Mouse (Mus musculus): Measurements from ENCODE around the gene Gm45140. TPM values are rescaled to one million over a fixed set of nuclear protein-coding genes. Genes with fewer than 3 reads are reported as not detected.

The Gm45140 gene
- polyA plus RNA-seq, 1 experiment, result 8.9 TPM

DNA sequence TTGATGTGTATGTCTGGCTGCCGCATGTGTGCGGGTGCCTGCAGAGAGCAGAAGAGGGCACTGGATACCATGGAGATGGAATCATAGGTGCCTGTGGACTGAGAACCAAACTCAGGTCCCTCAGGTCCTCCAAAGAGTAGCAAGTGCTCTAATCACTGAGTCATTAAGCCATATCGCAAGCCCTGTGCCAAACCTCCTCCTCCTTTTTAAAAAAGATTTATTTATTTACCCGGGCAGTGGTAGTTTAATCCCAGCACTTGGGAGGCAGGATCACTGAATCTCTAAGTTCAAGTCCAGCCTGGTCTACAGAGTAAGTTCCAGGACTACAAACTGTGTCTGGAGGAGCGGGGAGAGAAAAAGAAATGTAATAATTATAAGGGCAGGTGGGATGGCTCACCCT is 21.1 kb downstream of the Gm45140 start:
- Histone ChIP-seq H3K4me1 (ENCODE audit: control insufficient read depth, insufficient read depth, low read length) (peaks cover 8% of the 10 kb centered on the region; the same call in 1 of the 2 replicates), H3K4me3 (ENCODE audit: insufficient read depth, low read length) (no peak overlapping the region), H3K27ac (ENCODE audit: insufficient read depth, low read length) (no peak overlapping the region)
- TF ChIP-seq CTCF (IDR thresholded peaks at IDR 0.05; ENCODE audit: borderline replicate concordance, insufficient read depth, low read length) (no peak), POLR2A (IDR thresholded peaks at IDR 0.05; ENCODE audit: low read depth, low read length) (no peak)

DNA sequence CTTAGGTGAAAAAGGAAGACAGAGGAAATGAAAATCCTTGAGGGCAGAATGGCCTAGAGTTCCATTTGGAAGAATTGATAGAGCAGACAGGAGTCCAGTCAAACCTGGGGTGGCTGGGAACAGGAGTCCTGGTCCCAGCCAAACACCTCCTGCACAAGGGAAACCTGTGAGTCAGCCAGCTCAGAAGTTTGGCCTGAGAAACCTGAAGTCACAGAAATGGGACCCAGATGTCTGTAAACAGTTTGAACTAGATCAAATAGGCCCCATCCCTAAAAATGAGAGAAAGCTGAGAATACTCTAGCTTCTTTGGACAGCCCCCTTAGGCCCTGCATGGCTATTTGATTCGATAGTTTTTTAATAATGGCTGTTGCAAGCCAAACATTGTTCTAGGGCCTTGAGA is 22.9 kb downstream of the Gm45140 start:
- Histone ChIP-seq H3K4me3 (ENCODE audit: insufficient read depth, low read length) (peak overlapping the region; percentile 24; the same call in 1 of the 2 replicates), H3K27ac (ENCODE audit: insufficient read depth, low read length) (peak overlapping the region; percentile 74), H3K4me1 (ENCODE audit: control insufficient read depth, insufficient read depth, low read length) (peaks cover 8% of the 10 kb centered on the region; the same call in 1 of the 2 replicates)
- TF ChIP-seq CTCF (IDR thresholded peaks at IDR 0.05; ENCODE audit: borderline replicate concordance, insufficient read depth, low read length), result no peak
- TF ChIP-seq POLR2A (IDR thresholded peaks at IDR 0.05; ENCODE audit: low read depth, low read length), result no peak

DNA sequence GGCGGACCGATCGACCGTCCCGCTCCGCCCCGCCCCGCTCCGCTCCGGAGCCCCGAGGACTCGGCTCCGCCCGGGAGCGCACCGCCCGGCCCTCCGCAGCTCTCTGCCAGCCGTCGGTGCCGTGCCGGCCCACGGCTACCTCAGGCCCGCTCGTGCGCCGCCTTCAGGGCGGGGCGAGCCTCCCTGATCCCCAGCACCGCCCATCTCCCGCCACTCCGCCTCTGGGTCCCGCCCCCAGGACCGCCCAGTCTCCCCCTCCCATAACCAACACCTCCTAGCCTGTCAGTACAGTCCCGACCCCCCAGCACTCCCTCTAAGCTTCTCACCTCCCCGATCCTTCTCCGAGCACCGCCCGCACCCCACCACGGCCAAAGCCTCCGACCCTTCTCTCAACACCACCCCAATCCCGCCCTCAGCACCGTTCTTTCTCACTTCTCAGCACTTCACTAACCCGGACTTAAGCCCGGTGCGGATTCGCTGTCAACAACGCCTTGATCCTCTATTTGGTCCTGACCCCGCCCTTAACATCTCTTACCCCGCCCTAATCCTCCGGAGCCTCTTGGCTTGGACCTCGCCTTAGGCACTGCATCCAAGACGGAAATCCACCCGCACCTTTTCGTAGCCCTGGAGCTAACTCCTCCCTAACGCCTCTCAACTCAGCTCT is 23.8 kb downstream of the Gm45140 start, which contains the start of gene Rab43:
Rab43 (minus strand) TSS at position 490 of the 664 bp plus-strand sequence.
- TF ChIP-seq POLR2A (IDR thresholded peaks at IDR 0.05; ENCODE audit: low read depth, low read length) (peak; percentile 88), CTCF (IDR thresholded peaks at IDR 0.05; ENCODE audit: borderline replicate concordance, insufficient read depth, low read length) (no peak)
- peak within 1 kb of the TSS; percentile 74 for H3K27ac ChIP-seq (ENCODE audit: insufficient read depth, low read length)
- peak within 1 kb of the TSS; percentile 64 for H3K4me3 ChIP-seq (ENCODE audit: insufficient read depth, low read length)
- peaks cover 8% of the 10 kb centered on the region; the same call in 1 of the 2 replicates for H3K4me1 ChIP-seq (ENCODE audit: control insufficient read depth, insufficient read depth, low read length)

DNA sequence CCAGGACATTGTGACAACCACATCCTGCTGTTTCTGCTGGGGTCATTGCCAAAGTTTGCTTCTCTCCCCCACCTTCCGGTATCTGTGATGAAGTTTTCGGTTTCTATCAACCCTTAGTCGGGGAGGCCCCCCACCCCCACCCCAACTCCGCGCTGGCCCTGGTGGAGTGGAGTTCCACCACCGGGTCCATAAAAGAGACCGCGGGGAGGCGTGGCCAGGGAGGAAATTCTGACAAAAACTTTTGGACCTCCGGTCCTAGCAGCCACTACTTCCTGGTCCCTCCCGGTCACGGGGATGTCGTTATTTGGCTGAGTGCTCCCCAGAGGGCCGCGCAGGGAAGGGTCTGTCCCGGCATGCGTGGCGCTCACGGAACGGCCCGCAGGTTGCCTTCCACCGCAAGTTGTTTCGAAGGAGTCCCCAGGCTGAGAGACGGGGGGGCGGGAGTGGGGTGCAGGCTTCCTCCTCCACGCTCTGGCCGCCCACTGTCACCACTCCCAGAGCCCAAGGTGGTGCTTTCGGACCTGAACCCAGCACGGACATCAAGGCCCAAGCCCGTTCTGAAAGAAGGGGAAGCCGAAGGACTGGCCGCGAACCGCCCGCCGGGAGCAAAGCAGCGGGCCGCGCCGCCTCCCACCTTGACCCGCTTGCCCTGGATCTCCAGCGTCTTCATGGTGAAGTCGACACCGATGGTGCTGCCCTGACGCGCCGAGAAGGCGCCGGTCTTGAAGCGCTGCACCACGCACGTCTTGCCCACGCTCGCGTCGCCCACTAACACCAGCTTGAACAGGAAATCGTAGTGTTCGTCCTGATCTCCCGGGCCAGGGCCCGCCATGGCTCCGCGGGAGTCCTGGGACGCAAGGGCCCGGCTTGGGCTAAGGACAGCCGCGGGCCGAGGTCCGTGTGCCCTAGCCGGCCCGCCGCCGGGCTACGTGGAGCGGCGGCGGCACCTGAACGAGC is 24.6 kb downstream of the Gm45140 start:
- H3K27ac ChIP-seq (ENCODE audit: insufficient read depth, low read length), result peak overlapping the region; percentile 19; the same call in 1 of the 2 replicates
- TF ChIP-seq POLR2A (IDR thresholded peaks at IDR 0.05; ENCODE audit: low read depth, low read length) (peak; percentile 62), CTCF (IDR thresholded peaks at IDR 0.05; ENCODE audit: borderline replicate concordance, insufficient read depth, low read length) (no peak)
- peaks cover 8% of the 10 kb centered on the region; the same call in 1 of the 2 replicates for H3K4me1 ChIP-seq (ENCODE audit: control insufficient read depth, insufficient read depth, low read length)
- H3K4me3 ChIP-seq (ENCODE audit: insufficient read depth, low read length), result peak overlapping the region; percentile 58

DNA sequence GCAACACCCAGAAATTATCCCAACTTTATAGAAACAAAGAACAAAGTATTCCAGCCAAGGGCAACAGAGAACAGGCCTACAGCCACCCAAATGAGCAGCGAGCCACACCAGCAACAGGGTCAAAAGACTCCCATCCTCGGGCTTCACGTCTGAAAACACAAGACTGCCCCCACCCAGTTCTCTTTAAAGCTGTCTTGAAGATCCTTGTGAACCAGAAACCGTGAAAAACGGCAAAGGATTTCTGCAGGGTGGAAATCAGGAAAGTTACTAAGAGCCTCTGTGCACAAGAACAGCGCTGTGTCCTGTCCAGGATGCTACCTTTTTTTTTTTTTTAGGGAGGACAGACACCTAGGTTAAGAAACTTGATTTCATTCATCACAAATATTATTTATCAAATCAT is 25.3 kb downstream of the Gm45140 start:
- Histone ChIP-seq H3K4me1 (ENCODE audit: control insufficient read depth, insufficient read depth, low read length) (peaks cover 8% of the 10 kb centered on the region; the same call in 1 of the 2 replicates), H3K4me3 (ENCODE audit: insufficient read depth, low read length) (peak overlapping the region; percentile 58)

DNA sequence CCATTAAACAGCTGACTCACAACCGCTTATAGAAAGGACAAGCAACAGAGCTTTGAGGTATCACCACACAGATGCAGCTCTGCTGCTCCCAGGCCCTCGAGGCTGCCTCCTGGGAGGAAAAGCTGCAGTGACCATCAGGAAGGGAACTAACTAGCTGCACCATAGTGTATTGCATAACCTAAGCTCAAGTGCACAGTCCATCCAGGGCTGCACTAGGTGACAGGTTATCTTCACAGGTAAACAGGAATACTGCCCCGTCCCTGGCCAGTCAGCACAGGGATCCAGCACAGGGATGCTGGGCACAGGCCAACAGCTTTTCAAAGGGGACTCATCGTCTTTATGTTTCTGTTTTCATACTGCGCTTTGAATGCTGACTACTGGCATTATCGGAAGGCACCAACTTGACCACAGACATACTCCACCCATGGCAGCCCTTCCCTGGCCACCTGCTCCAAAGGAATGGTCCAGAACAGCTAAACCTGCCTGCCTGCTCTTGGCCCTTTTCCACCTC is 25.9 kb downstream of the Gm45140 start:
- Histone ChIP-seq H3K27ac (ENCODE audit: insufficient read depth, low read length) (no peak overlapping the region), H3K4me1 (ENCODE audit: control insufficient read depth, insufficient read depth, low read length) (peaks cover 8% of the 10 kb centered on the region; the same call in 1 of the 2 replicates), H3K4me3 (ENCODE audit: insufficient read depth, low read length) (no peak overlapping the region)
- TF ChIP-seq POLR2A (IDR thresholded peaks at IDR 0.05; ENCODE audit: low read depth, low read length) (no peak), CTCF (IDR thresholded peaks at IDR 0.05; ENCODE audit: borderline replicate concordance, insufficient read depth, low read length) (no peak)

More for the DNA sequence above, 25.3 kb downstream of the Gm45140 start:
- no peak overlapping the region for H3K27ac ChIP-seq (ENCODE audit: insufficient read depth, low read length)
- TF ChIP-seq CTCF (IDR thresholded peaks at IDR 0.05; ENCODE audit: borderline replicate concordance, insufficient read depth, low read length) (no peak), POLR2A (IDR thresholded peaks at IDR 0.05; ENCODE audit: low read depth, low read length) (no peak)

DNA sequence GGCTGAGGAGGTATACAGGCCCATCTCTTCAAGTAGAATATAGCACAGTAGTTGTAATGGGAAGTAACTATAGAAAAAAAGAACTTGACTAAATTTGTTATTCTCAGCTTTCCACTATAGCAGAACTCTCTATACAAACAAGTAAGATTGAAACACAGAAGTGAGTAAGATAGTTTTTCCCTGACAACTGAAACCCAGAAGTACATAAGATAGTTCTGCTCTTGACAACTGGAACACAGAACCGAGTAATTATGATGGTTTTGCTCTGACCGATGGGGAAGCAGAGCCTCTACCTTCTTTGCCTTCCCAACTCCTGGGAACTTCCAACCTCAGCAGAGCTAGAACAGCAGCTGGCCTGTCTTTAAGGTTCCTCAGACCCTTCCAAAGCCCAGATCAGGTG is 26.5 kb downstream of the Gm45140 start:
- Histone ChIP-seq H3K4me3 (ENCODE audit: insufficient read depth, low read length) (no peak overlapping the region), H3K4me1 (ENCODE audit: control insufficient read depth, insufficient read depth, low read length) (peaks cover 8% of the 10 kb centered on the region; the same call in 1 of the 2 replicates), H3K27ac (ENCODE audit: insufficient read depth, low read length) (no peak overlapping the region)
- TF ChIP-seq POLR2A (IDR thresholded peaks at IDR 0.05; ENCODE audit: low read depth, low read length) (no peak), CTCF (IDR thresholded peaks at IDR 0.05; ENCODE audit: borderline replicate concordance, insufficient read depth, low read length) (no peak)

DNA sequence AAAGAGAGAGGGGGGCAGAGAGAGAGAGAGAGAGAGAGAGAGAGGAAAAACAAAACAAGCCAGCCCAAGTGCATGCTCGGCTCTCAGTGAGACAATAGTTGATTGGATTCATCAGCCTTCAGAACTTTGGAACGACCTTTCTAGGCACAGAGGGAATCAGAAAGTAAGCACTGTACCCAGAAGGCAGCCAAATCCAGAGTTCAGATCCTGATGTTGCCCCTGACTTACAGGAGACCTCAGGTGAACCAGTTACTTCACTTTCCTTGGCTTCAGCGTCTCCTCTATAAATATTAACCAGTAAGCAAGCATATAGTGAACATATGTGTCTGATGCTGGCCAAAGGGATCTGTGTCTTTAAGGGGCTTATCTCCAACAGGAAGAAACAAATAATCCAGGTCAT is 27.1 kb downstream of the Gm45140 start:
- peaks cover 8% of the 10 kb centered on the region; the same call in 1 of the 2 replicates for H3K4me1 ChIP-seq (ENCODE audit: control insufficient read depth, insufficient read depth, low read length)
- no peak overlapping the region for H3K27ac ChIP-seq (ENCODE audit: insufficient read depth, low read length)
- no peak overlapping the region for H3K4me3 ChIP-seq (ENCODE audit: insufficient read depth, low read length)
- no peak for TF ChIP-seq POLR2A (IDR thresholded peaks at IDR 0.05; ENCODE audit: low read depth, low read length)
- no peak for TF ChIP-seq CTCF (IDR thresholded peaks at IDR 0.05; ENCODE audit: borderline replicate concordance, insufficient read depth, low read length)

DNA sequence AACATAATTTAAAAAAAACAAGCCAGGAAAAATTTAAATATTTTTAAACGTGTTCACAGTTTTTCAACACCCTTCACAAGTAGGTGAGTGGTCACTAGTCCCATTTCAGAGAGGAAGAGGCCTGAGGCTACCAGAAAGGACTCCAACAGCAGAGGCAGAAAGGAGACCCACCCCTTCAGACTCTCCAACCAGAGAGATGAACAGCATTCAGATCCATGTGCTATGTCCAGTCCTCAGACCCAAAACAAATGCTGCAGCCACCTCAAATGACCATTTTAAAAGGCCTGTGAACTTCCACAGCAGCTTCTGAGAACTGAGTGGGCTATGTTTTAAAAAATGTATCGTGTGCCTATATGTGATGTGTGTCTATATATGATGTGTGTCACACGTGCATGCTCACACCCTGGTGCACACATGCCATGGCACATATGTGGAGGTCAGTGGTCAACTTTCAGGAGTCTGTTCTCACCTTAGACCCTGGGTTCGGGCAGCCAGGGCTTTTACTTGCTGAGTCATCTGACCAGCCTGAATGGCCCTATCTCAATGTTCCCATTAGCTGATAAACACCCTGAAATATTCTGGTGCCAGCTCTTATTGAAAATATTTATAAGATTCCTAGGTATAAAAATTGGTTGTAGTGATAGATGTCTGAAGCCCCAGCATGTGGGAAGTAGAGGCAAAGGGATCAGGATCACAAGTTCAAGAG is 27.7 kb downstream of the Gm45140 start:
- TF ChIP-seq POLR2A (IDR thresholded peaks at IDR 0.05; ENCODE audit: low read depth, low read length) (no peak), CTCF (IDR thresholded peaks at IDR 0.05; ENCODE audit: borderline replicate concordance, insufficient read depth, low read length) (no peak)
- H3K27ac ChIP-seq (ENCODE audit: insufficient read depth, low read length), result no peak overlapping the region
- peaks cover 4% of the 10 kb centered on the region; the same call in 1 of the 2 replicates for H3K4me1 ChIP-seq (ENCODE audit: control insufficient read depth, insufficient read depth, low read length)
- no peak overlapping the region for H3K4me3 ChIP-seq (ENCODE audit: insufficient read depth, low read length)

All from embryonic fibroblast, embryonic 13.5 days (primary cell).